ENCODE assay signal across 23 mouse cellular contexts in genomic region chr17:79790166-79790565, GRCm38 (mm10).
DNase-seq lines count a peak whose midpoint lies in the region; ATAC-seq lines count a peak whose summit lies in the region.
"Had no signal": no experiment of that assay in that cellular context is flagged by ENCODE, and none has a peak within 500 bp of the region (broad histone marks: within the 10 kb centered on the region; RNA-seq: fewer than 3 reads in every experiment).

No protein-coding gene starts in this region.

- no peak for ATAC-seq in heart, embryonic 13.5 days (ENCODE audit: extremely low read depth, insufficient number of reproducible peaks, low FRiP score, low TSS enrichment)
- ATAC-seq in embryonic facial prominence, embryonic 14.5 days (ENCODE audit: low read depth): peak; percentile 57; the same call in 1 of the 2 replicates
- no peak for ATAC-seq in hindbrain, embryonic 12.5 days (ENCODE audit: low FRiP score)
- ATAC-seq: forebrain, embryonic 13.5 days; inflammation-experienced regulatory T-cells, adult 6 months; liver, embryonic 12.5 days had no signal

- 38% methylated on average over 7 of the region's 7 CpGs for WGBS in heart, embryonic 13.5 days
- WGBS in embryonic facial prominence, embryonic 14.5 days: 50% methylated on average over 7 of the region's 7 CpGs
- WGBS in hindbrain, embryonic 12.5 days: 83% methylated on average over 7 of the region's 7 CpGs

- no peaks in the 10 kb centered on the region for H3K36me3 ChIP-seq in heart, embryonic 13.5 days
- no peaks in the 10 kb centered on the region for H3K36me3 ChIP-seq in embryonic facial prominence, embryonic 14.5 days (ENCODE audit: control insufficient read depth, insufficient read depth, low read length)
- H3K36me3 ChIP-seq in hindbrain, embryonic 12.5 days: no peaks in the 10 kb centered on the region
- H3K36me3 ChIP-seq: embryonic facial prominence, embryonic 13.5 days; kidney, embryonic 15.5 days; limb, embryonic 13.5 days; liver, embryonic 12.5 days had no signal

- 0 out of 2 replicates have a peak overlapping the region, but pooled peaks have one; percentile 12 for H3K27ac ChIP-seq in heart, embryonic 13.5 days (replicated peaks)
- H3K27ac ChIP-seq in embryonic facial prominence, embryonic 14.5 days (replicated peaks; ENCODE audit: low read depth, low read length): 0 out of 2 replicates have a peak overlapping the region, but pooled peaks have one; percentile 5
- H3K27ac ChIP-seq in hindbrain, embryonic 12.5 days: no peak overlapping the region
- H3K27ac ChIP-seq: embryonic facial prominence, embryonic 13.5 days; forebrain, embryonic 13.5 days; hindbrain, embryonic 14.5 days; kidney, embryonic 15.5 days; limb, embryonic 13.5 days; liver, embryonic 12.5 days had no signal

- H3K9me3 ChIP-seq in heart, embryonic 13.5 days: no peaks in the 10 kb centered on the region
- H3K9me3 ChIP-seq in embryonic facial prominence, embryonic 14.5 days (ENCODE audit: control insufficient read depth, low read length): no peaks in the 10 kb centered on the region
- no peaks in the 10 kb centered on the region for H3K9me3 ChIP-seq in hindbrain, embryonic 12.5 days (replicated peaks)
- H3K9me3 ChIP-seq: forebrain, embryonic 13.5 days; kidney, embryonic 15.5 days; limb, embryonic 13.5 days; liver, embryonic 12.5 days had no signal

- DNase-seq in heart, postnatal 36 days: no peak
- peak; percentile 29 for DNase-seq in lung, postnatal 10 days
- no peak for DNase-seq in lung, postnatal 36 days
- DNase-seq in embryonic facial prominence, embryonic 14.5 days (ENCODE audit: low spot score): peak; percentile 60
- DNase-seq in retina, embryonic 14.5 days (ENCODE audit: low spot score): no peak
- DNase-seq: adrenal gland, postnatal 36 days; cerebellum, adult 11 months; cerebellum, adult 9-11 months; kidney, postnatal 36 days; layer of hippocampus, postnatal 36 days; lung, adult 18-20 months; midbrain, embryonic 14.5 days; right cerebral cortex, postnatal 4 days had no signal

- no peak overlapping the region for H3K9ac ChIP-seq in heart, embryonic 13.5 days
- no peak overlapping the region for H3K9ac ChIP-seq in embryonic facial prominence, embryonic 14.5 days (ENCODE audit: low read depth, low read length)
- no peak overlapping the region for H3K9ac ChIP-seq in hindbrain, embryonic 12.5 days
- H3K9ac ChIP-seq: embryonic facial prominence, embryonic 13.5 days; forebrain, embryonic 13.5 days; hindbrain, embryonic 14.5 days; kidney, embryonic 15.5 days; limb, embryonic 13.5 days; liver, embryonic 12.5 days had no signal

- peaks cover 13% of the 10 kb centered on the region; the same call in 1 of the 2 replicates for H3K4me1 ChIP-seq in heart, embryonic 13.5 days
- no peaks in the 10 kb centered on the region for H3K4me1 ChIP-seq in embryonic facial prominence, embryonic 14.5 days (ENCODE audit: control insufficient read depth, insufficient read depth, low read length)
- no peaks in the 10 kb centered on the region for H3K4me1 ChIP-seq in hindbrain, embryonic 12.5 days
- H3K4me1 ChIP-seq: embryonic facial prominence, embryonic 13.5 days; forebrain, embryonic 13.5 days; limb, embryonic 13.5 days; liver, embryonic 12.5 days had no signal

- H3K4me2 ChIP-seq in heart, embryonic 13.5 days: no peak overlapping the region
- H3K4me2 ChIP-seq in embryonic facial prominence, embryonic 14.5 days (ENCODE audit: low read depth, low read length): no peak overlapping the region
- H3K4me2 ChIP-seq in hindbrain, embryonic 12.5 days (replicated peaks): no peak overlapping the region
- H3K4me2 ChIP-seq: embryonic facial prominence, embryonic 13.5 days; forebrain, embryonic 13.5 days; heart, embryonic 11.5 days; hindbrain, embryonic 14.5 days; kidney, embryonic 15.5 days; limb, embryonic 13.5 days; liver, embryonic 12.5 days had no signal

- H3K27me3 ChIP-seq in heart, embryonic 13.5 days (replicated peaks): no peaks in the 10 kb centered on the region
- H3K27me3 ChIP-seq in embryonic facial prominence, embryonic 14.5 days (replicated peaks; ENCODE audit: control insufficient read depth, insufficient read depth, low read length): no peaks in the 10 kb centered on the region
- no peaks in the 10 kb centered on the region for H3K27me3 ChIP-seq in hindbrain, embryonic 12.5 days
- H3K27me3 ChIP-seq: embryonic facial prominence, embryonic 13.5 days; forebrain, embryonic 13.5 days; kidney, embryonic 15.5 days; limb, embryonic 13.5 days; liver, embryonic 12.5 days had no signal

- intact Hi-C loops in heart, postnatal 36 days (cut with DNase I): no loop called here

- H3K4me3 ChIP-seq in heart, embryonic 13.5 days: no peak overlapping the region
- no peak overlapping the region for H3K4me3 ChIP-seq in embryonic facial prominence, embryonic 14.5 days (ENCODE audit: low read depth, low read length)
- no peak overlapping the region for H3K4me3 ChIP-seq in hindbrain, embryonic 12.5 days
- H3K4me3 ChIP-seq: embryonic facial prominence, embryonic 13.5 days; forebrain, embryonic 13.5 days; kidney, embryonic 15.5 days; limb, embryonic 13.5 days; liver, embryonic 12.5 days had no signal

Comparison
In these comparisons a context has a peak if more than half of its experiments do, and no peak if none do; other contexts are left out.
1. DNase-seq: peak in lung, postnatal 10 days (single experiment) and embryonic facial prominence, embryonic 14.5 days (single experiment); none in heart, postnatal 36 days (0 of 2), lung, postnatal 36 days (single experiment) and retina, embryonic 14.5 days (single experiment).